Mouse (Mus musculus) brain, embryonic 14.5 days (tissue): ENCODE results near the gene Rrp7a.

Source experiments
- CTCF ChIP-seq: fragments of 200-500 bp; IDR thresholded peaks from 2 replicates; pipeline ENCODE4 v1.5.1; 2012; ENCODE audit warnings: inconsistent platforms, mild to moderate bottlenecking, moderate library complexity, borderline replicate concordance; ENCODE audit not compliant: insufficient read depth, insufficient read length; ENCODE audit errors: extremely low read depth
- POLR2A ChIP-seq: fragments of 200-500 bp; IDR thresholded peaks from 2 replicates; pipeline ENCODE4 v1.6.1; 2012; ENCODE audit warnings: mild to moderate bottlenecking, inconsistent platforms, borderline replicate concordance; ENCODE audit not compliant: poor library complexity, insufficient read depth, insufficient read length, severe bottlenecking; ENCODE audit errors: extremely low read depth

- TF ChIP-seq CTCF (no peak), POLR2A (no peak)
Observed at GRCm38 (mm10) chr15:83161062-83161748, 38.6 kb upstream of the Rrp7a start.
